Mouse (Mus musculus) erythroblast, embryonic 14.5 days (primary cell): Measurements from ENCODE around the gene Nudt3.

ENCODE experiments used
- GATA1 ChIP-seq: IDR thresholded peaks from 2 replicates; pipeline ENCODE4 v1.6.1; 2012; ENCODE audit warnings: low read length, inconsistent platforms, mixed read lengths
- TAL1 ChIP-seq: IDR thresholded peaks from 3 replicates; pipeline ENCODE4 v1.6.1; 2012; ENCODE audit warnings: low read length, inconsistent platforms, mixed read lengths

- TF ChIP-seq TAL1 (no peak), GATA1 (no peak)
These were observed 36.6 kb downstream of the Nudt3 start for GRCm38 (mm10) chr17:27586661-27587060.
